Mouse (Mus musculus) liver, embryonic 11.5 days (tissue): Measurements from ENCODE around the gene Ptpn9. TPM values are rescaled to one million over a fixed set of nuclear protein-coding genes. Genes with fewer than 3 reads are reported as not detected.
A peak's percentile ranks its signal among the peaks of the same experiment; 100 is the strongest.
"Not testable (repeated sequence)": the region's sequence is repeated elsewhere in the genome, so short reads cannot be mapped to it uniquely, and the experiment has no call there.

Experiments
- ATAC-seq: fragments of 200-750 bp; cut with Nextera tagmentation; replicated peaks from 2 replicates; pipeline ENCODE4 v1.8.0; 2017; ENCODE audit warnings: moderate number of reproducible peaks, mild to moderate bottlenecking, moderate TSS enrichment, moderate library complexity; ENCODE audit not compliant: low FRiP score
- DNase-seq: peaks from one replicate; pipeline ENCODE4 v3.0.0-alpha.2; 2017; ENCODE audit warnings: low spot score
- H3K27ac ChIP-seq: fragments of 300-500 bp; sonication (generic); 2 replicates; pipeline ENCODE4 v1.5.1; 2014; ENCODE audit warnings: mild to moderate bottlenecking, low read depth, low read length, control low read depth
- H3K27me3 ChIP-seq: fragments of 300-500 bp; sonication (generic); replicated peaks from 2 replicates; pipeline ENCODE4 v1.6.1; 2014; ENCODE audit warnings: low read length, mixed read lengths; ENCODE audit not compliant: control insufficient read depth, insufficient read depth
- H3K36me3 ChIP-seq: fragments of 300-500 bp; sonication (generic); 2 replicates; pipeline ENCODE4 v1.6.1; 2014; ENCODE audit warnings: mild to moderate bottlenecking, low read length, moderate library complexity, mixed read lengths; ENCODE audit not compliant: control insufficient read depth, insufficient read depth
- H3K4me1 ChIP-seq: fragments of 300-500 bp; sonication (generic); replicated peaks from 2 replicates; pipeline ENCODE4 v1.6.1; 2014; ENCODE audit warnings: low read length, mixed read lengths; ENCODE audit not compliant: control insufficient read depth, insufficient read depth
- H3K4me2 ChIP-seq: fragments of 300-500 bp; sonication (generic); 2 replicates; pipeline ENCODE4 v1.6.1; 2014; ENCODE audit warnings: mild to moderate bottlenecking, control low read depth, moderate library complexity
- H3K4me3 ChIP-seq: fragments of 300-500 bp; sonication (generic); 2 replicates; pipeline ENCODE4 v1.5.1; 2014; ENCODE audit warnings: low read depth, low read length, control low read depth
- H3K9ac ChIP-seq: fragments of 300-500 bp; sonication (generic); 2 replicates; pipeline ENCODE4 v1.6.1; 2014; ENCODE audit warnings: low read depth, low read length, control low read depth
- H3K9me3 ChIP-seq: fragments of 300-500 bp; sonication (generic); 2 replicates; pipeline ENCODE4 v1.6.1; 2016; ENCODE audit warnings: low read length, inconsistent platforms, mixed read lengths; ENCODE audit not compliant: control insufficient read depth
- WGBS: fragments of 180-500 bp; shearing (Covaris S2); extraction: QIAGEN DNeasy Blood & Tissue Kit; methylation state at CpG from one replicate; pipeline ENCODE4 v1.1.7; 2014; 5-methylcytosine and 5-hydroxymethylcytosine counted together
- polyA plus RNA-seq: library from polyadenylated mRNA; unstranded; fragments of >200 nt; fragmentation: Nextera tagmentation; extraction: Ambion mirVana; gene quantifications from 2 replicates; pipeline ENCODE4 v1.2.1, GENCODE M21; 2014

Ptpn9 gene
- polyA plus RNA-seq, 1 experiment from 2014 or later = 14.0 TPM

DNA sequence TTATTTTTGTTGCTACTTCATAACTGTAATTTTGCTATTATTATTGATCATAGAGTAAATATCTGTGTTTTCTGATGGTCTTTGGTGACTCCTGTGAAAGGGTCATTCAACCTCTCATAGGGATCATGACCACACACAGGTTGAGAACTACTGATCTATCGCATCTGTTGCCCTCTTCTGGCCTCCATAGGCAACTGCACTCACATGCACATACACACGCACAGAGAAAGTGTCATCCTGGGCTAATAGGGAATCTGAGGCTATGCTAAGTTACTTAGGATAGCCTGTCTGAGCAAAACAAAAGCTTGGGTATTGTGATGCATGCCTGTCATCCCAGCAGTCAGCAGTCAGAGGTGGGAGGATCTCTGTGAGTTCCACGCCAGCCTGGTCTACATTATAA lies 33.1 kb upstream of the Ptpn9 start:
- Histone ChIP-seq H3K9ac (no peak overlapping the region), H3K27me3 (no peaks in the 10 kb centered on the region), H3K9me3 (no peaks in the 10 kb centered on the region), H3K4me3 (no peak overlapping the region), H3K4me1 (no peaks in the 10 kb centered on the region), H3K27ac (no peak overlapping the region), H3K36me3 (peaks cover 13% of the 10 kb centered on the region; the same call in 1 of the 2 replicates), H3K4me2 (no peak overlapping the region)
- ATAC-seq (no peak), DNase-seq (no peak)
- WGBS = 86% methylated on average over 3 of the region's 3 CpGs

DNA sequence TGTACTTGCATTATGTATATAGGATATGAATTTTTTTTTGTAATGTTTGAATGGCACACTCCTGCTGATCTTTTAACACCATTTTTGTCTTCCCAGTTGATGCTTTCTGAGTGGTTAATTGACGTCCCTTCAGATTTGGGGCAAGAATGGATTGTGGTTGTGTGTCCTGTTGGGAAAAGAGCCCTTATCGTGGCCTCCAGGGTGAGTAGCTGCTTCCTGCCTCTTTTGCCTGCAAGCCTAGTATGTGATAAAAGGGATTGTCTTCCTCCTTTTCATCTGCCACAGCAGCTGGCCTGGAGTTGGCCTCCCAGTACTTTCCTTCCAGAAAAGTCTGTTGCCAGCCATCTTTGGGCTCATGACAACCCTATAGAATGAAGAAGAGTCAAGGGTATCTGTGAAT lies 24.6 kb upstream of the Ptpn9 start:
- Histone ChIP-seq H3K4me2 (no peak overlapping the region), H3K4me1 (no peaks in the 10 kb centered on the region), H3K27me3 (no peaks in the 10 kb centered on the region), H3K9ac (no peak overlapping the region), H3K9me3 (no peaks in the 10 kb centered on the region), H3K36me3 (no peaks in the 10 kb centered on the region), H3K27ac (no peak overlapping the region), H3K4me3 (no peak overlapping the region)
- ATAC-seq (no peak), DNase-seq (no peak)
- 45% methylated on average over 2 of the region's 2 CpGs for WGBS

DNA sequence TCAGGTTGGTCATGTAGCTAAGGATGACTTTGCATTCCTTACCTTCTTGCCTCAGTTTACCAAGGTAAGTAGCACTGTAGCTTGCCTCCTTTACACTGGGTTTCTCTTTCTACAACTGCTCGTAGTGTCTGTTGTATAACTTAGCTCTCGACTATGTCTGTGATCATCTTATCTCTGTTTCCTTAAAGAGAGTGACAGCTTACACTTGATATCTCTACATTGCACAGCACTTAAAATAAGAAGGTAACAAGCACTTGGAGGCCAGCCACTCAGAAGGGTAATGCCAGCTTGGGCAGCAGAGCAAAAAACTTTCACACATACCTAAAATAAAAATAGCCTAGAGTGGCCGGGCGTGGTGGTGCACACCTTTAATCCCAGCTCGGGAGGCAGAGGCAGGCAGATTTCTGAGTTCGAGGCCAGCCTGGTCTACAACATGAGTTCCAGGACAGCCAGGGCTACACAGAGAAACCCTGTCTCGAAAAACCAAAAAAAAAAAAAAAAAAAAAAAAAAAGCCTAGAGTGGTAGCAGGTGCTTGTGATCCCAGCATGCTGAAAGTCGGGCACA lies 20.7 kb upstream of the Ptpn9 start:
- 83% methylated on average over 7 of the region's 8 CpGs for WGBS
- Histone ChIP-seq H3K9ac (no peak overlapping the region), H3K36me3 (no peaks in the 10 kb centered on the region), H3K4me2 (no peak overlapping the region), H3K4me1 (no peaks in the 10 kb centered on the region), H3K9me3 (no peaks in the 10 kb centered on the region), H3K27ac (no peak overlapping the region), H3K4me3 (no peak overlapping the region), H3K27me3 (no peaks in the 10 kb centered on the region)
- ATAC-seq (no peak), DNase-seq (no peak)

DNA sequence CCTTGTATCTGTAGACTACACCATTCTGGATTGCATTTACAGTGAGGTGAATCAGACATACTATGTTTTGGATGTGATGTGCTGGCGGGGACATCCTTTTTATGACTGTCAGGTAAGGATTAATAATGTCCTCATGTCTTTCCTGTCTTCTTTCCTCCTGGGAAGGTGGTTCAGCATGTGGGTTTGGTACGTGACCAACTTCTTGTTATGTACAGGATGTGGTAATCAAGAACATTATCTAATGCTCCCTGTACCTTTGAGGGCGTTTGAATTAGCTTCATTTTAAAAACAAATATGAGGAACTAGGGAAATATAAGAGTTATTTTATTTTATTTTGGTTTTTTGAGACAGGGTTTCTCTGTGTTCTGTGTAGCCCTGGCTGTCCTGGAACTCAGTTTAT lies 19.5 kb upstream of the Ptpn9 start:
- WGBS = 69% methylated on average over 3 of the region's 3 CpGs
- Histone ChIP-seq H3K27me3 (no peaks in the 10 kb centered on the region), H3K4me1 (no peaks in the 10 kb centered on the region), H3K36me3 (peaks cover 2% of the 10 kb centered on the region; the same call in 1 of the 2 replicates), H3K4me2 (no peak overlapping the region), H3K9ac (no peak overlapping the region), H3K9me3 (no peaks in the 10 kb centered on the region), H3K4me3 (no peak overlapping the region), H3K27ac (no peak overlapping the region)
- no peak for DNase-seq
- ATAC-seq = no peak

DNA sequence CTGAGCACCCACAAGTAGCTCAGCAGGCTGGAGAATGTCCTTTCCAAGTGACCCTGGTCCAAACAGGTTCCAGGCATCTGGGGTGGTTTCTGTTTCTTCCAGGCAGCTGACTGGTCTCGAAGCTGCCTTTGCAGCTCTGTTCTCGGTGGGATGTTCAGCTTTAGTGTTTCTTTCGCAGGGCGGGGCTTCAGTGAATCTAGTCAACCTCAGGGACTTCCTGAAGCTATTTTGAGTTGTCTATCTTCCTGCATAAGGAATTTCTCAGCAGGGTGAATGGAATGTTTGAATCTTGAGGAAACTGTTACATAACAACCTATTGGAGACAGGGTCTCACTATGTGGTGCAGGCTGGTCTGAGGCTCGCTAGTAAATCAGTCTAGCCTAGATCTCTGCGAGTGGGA lies 14.5 kb upstream of the Ptpn9 start:
- no peak for DNase-seq
- no peak for ATAC-seq
- Histone ChIP-seq H3K4me2 (no peak overlapping the region), H3K4me3 (no peak overlapping the region), H3K9me3 (no peaks in the 10 kb centered on the region), H3K27me3 (no peaks in the 10 kb centered on the region), H3K27ac (no peak overlapping the region), H3K36me3 (peaks cover 2% of the 10 kb centered on the region; the same call in 1 of the 2 replicates), H3K4me1 (no peaks in the 10 kb centered on the region), H3K9ac (no peak overlapping the region)
- WGBS = 89% methylated on average over 6 of the region's 6 CpGs

DNA sequence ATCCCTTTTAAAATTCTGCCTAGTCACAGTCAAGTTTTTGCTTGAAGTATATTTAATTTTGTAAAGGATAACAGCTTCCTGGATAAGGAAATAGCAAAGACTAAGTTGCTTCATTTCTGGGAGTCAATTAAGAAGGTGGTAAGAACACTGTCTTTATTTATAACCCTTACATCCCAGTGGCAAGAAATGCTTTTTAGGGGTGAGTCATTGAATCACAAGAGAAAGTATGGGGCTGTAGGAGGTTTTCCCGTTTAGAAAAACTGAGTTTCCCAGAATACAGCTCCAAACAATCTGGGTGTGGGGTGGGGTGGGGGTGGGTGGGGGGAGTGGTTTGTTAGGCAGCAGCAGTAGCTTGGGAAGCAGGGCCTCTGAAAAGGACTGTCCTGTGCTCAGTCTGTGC lies 13.2 kb upstream of the Ptpn9 start:
- 61% methylated on average over 1 of the region's 1 CpGs for WGBS
- Histone ChIP-seq H3K36me3 (peaks cover 2% of the 10 kb centered on the region; the same call in 1 of the 2 replicates), H3K4me3 (no peak overlapping the region), H3K27me3 (no peaks in the 10 kb centered on the region), H3K9me3 (no peaks in the 10 kb centered on the region), H3K27ac (no peak overlapping the region), H3K4me2 (no peak overlapping the region), H3K9ac (no peak overlapping the region), H3K4me1 (no peaks in the 10 kb centered on the region)
- ATAC-seq (no peak), DNase-seq (no peak)

DNA sequence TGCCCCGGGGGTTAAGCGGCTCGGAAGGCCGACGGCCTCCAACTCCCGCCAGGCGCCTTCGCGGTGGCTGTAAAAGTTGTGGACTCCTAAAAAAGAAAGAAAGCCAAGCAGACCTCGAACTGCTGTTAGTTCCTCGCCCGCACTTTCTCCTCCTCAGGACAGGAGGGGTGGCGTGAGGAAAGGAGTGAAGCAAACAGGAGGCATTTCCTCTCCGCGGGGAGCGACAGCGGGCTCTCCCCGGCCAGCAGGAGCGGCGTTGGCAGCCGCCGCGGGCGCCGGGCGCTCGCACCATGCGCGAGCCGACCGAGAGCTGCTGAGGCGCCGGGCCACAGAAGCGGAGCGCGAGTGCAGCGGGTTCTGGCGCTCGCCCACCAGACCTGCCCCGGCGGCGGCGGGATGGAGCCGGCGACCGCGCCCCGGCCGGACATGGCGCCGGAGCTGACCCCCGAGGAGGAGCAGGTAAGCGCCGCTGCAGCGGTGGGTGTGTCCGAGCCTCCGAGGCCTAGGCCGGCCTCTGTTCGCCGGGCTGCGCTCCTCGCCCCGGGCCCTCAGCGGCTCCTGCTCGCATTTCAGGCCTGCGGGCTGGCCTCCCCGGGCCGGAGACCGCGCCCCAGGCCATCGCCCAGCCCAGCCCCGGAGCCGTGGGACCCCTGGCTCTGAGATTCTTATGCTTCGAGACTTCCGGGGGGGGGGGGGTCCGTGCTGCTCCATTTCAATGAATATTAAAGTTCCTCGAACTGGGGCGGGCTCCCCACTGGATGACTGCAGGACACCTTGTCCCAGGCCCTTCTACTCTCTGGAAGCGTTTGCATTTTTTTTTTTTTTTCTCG lies 690 bp downstream of the Ptpn9 start:
- Histone ChIP-seq H3K9ac (peak overlapping the region; percentile 91), H3K4me3 (peak overlapping the region; percentile 89), H3K9me3 (no peaks in the 10 kb centered on the region), H3K27ac (peak overlapping the region; percentile 89), H3K4me2 (peak overlapping the region; percentile 90), H3K27me3 (no peaks in the 10 kb centered on the region), H3K36me3 (no peaks in the 10 kb centered on the region), H3K4me1 (peaks cover 8% of the 10 kb centered on the region)
- DNase-seq (peak; percentile 78), ATAC-seq (peak; percentile 71)
- under 1% methylated on average over 78 of the region's 80 CpGs for WGBS

DNA sequence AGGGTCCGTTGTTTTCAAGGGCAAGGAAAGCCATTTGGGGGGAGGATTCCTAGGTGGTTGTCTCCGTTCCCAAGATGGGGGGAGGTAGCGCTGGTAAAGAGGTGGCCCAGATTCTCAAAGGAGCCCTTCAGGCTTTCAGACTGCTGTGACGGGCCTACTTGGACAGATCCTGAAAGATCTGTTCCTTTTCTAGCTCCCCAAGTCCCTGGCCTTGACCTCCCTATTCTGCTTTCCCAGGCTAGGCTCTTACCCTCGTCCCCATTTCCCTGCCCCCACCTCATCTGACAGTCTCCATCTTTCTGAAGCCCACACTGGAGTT lies 1.3 kb downstream of the Ptpn9 start:
- H3K9me3 ChIP-seq = no peaks in the 10 kb centered on the region
- 0% methylated on average over 5 of the region's 5 CpGs for WGBS
- H3K4me1 ChIP-seq = peaks cover 8% of the 10 kb centered on the region
- H3K4me3 ChIP-seq = peak overlapping the region; percentile 89
- DNase-seq (no peak), ATAC-seq (no peak)
- no peaks in the 10 kb centered on the region for H3K27me3 ChIP-seq
- peak overlapping the region; percentile 89 for H3K27ac ChIP-seq
- no peaks in the 10 kb centered on the region for H3K36me3 ChIP-seq
- H3K4me2 ChIP-seq = peak overlapping the region; percentile 90
- peak overlapping the region; percentile 91 for H3K9ac ChIP-seq

DNA sequence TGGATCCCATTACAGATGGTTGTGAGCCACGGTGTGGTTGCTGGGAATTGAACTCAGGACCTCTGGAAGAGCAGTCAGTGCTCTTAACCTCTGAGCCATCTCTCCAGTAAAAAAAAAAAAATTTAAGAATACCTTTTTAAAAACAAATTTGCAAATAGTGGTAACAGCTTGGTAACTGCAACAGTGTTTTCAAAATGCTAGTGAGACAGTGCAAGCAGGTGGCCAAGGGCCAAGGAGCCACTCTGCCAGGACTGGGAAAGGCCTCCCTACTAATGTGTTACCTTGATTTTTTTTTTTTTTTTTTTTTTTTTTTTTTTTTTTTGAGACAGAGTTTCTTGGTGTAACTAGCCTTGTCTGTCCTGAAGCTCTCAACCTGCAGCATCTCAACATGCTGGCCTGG lies 2.5 kb downstream of the Ptpn9 start:
- not testable (repeated sequence) for H3K27ac ChIP-seq, H3K4me1 ChIP-seq, H3K36me3 ChIP-seq, H3K27me3 ChIP-seq, DNase-seq, H3K9ac ChIP-seq, ATAC-seq, H3K9me3 ChIP-seq, H3K4me3 ChIP-seq, H3K4me2 ChIP-seq
- WGBS = 82% methylated on average over 1 of the region's 1 CpGs
